Mouse (Mus musculus) ovary, postnatal 36 days (tissue): ENCODE measurements around the gene Pla2g2c.
A peak's percentile ranks its signal among the peaks of the same experiment; 100 is the strongest.

Experiments used
- DNase-seq: peaks from one replicate; pipeline ENCODE4 v3.0.0; 2022; ENCODE audit warnings: low spot score, mixed read lengths

Gene Pla2g2c

GRCm38 (mm10) chr4:138709246-138709645 is 15.3 kb upstream of the Pla2g2c start:
- DNase-seq, result no peak

- DNase-seq, result no peak
These were observed 14.6 kb upstream of the Pla2g2c start for GRCm38 (mm10) chr4:138709944-138710343.

GRCm38 (mm10) chr4:138710633-138711032 is 14.0 kb upstream of the Pla2g2c start:
- no peak for DNase-seq

GRCm38 (mm10) chr4:138711051-138711820 is 13.4 kb upstream of the Pla2g2c start:
- no peak for DNase-seq

- DNase-seq, result no peak
These were observed 12.5 kb upstream of the Pla2g2c start for GRCm38 (mm10) chr4:138712096-138712495.

GRCm38 (mm10) chr4:138712621-138713020 is 12.0 kb upstream of the Pla2g2c start:
- DNase-seq, result no peak

- no peak for DNase-seq
These were observed 10.4 kb upstream of the Pla2g2c start for GRCm38 (mm10) chr4:138714186-138714585.

GRCm38 (mm10) chr4:138716697-138717096 is 7.9 kb upstream of the Pla2g2c start:
- no peak for DNase-seq

GRCm38 (mm10) chr4:138718586-138719263 is 5.9 kb upstream of the Pla2g2c start:
- no peak for DNase-seq

- DNase-seq, result no peak
These were observed 5.4 kb upstream of the Pla2g2c start for GRCm38 (mm10) chr4:138719264-138719596.

- DNase-seq, result no peak
These were observed 905 bp upstream of the Pla2g2c start for GRCm38 (mm10) chr4:138723493-138724281.

GRCm38 (mm10) chr4:138725127-138725461 is 502 bp downstream of the Pla2g2c start:
- DNase-seq, result peak; percentile 77

- no peak for DNase-seq
These were observed 1.2 kb downstream of the Pla2g2c start for GRCm38 (mm10) chr4:138725751-138726150.

- DNase-seq, result no peak
These were observed 4.6 kb downstream of the Pla2g2c start for GRCm38 (mm10) chr4:138729018-138729703.

- no peak for DNase-seq
These were observed 9.5 kb downstream of the Pla2g2c start for GRCm38 (mm10) chr4:138734105-138734504.

GRCm38 (mm10) chr4:138734863-138735262 is 10.3 kb downstream of the Pla2g2c start:
- DNase-seq, result no peak

GRCm38 (mm10) chr4:138737031-138737430 is 12.4 kb downstream of the Pla2g2c start, which contains the start of gene Ubxn10:
Ubxn10 (minus strand) TSS chr4:138737167.
- no peak for DNase-seq

- no peak for DNase-seq
These were observed 14.7 kb downstream of the Pla2g2c start for GRCm38 (mm10) chr4:138739136-138739851.

- no peak for DNase-seq
These were observed 21.3 kb downstream of the Pla2g2c start for GRCm38 (mm10) chr4:138745884-138746283.

GRCm38 (mm10) chr4:138746866-138747265 is 22.3 kb downstream of the Pla2g2c start:
- DNase-seq, result no peak

GRCm38 (mm10) chr4:138747851-138748250 is 23.3 kb downstream of the Pla2g2c start:
- no peak for DNase-seq
